17 mouse cellular contexts compared by ENCODE assay signal in the genomic region with DNA sequence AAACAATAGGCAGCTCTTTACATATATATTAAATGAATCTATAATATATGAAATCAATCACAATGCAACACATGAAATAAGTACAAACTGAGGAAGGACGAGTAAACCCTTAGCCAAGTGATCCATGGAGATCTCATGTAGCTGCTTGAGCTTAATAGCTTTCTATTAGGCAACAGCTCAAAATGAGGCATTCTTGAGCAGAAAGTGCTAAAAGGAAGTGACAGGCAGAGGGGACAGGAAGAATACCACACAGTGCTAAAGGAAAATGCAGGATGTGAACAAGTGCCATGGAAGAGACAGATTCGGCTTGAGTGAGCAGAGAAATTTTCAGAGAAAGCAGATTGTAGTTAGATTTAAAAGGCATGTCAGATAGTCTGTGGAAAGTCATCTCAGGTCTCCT.
"Had no signal": no experiment of that assay in that cellular context is flagged by ENCODE, and none has a peak within 500 bp of the region (broad histone marks: within the 10 kb centered on the region; RNA-seq: fewer than 3 reads in every experiment).

No protein-coding gene starts in this region.

- ATAC-seq: inflammation-experienced regulatory T-cells, adult 6 months; intestine, embryonic 16.5 days; midbrain, embryonic 15.5 days had no signal

- H3K4me1 ChIP-seq: liver, embryonic 13.5 days; midbrain, embryonic 12.5 days; midbrain, embryonic 15.5 days; neural tube, embryonic 13.5 days had no signal

- H3K27ac ChIP-seq: liver, embryonic 13.5 days; midbrain, embryonic 12.5 days; midbrain, embryonic 15.5 days; neural tube, embryonic 13.5 days had no signal

- H3K4me3 ChIP-seq: layer of hippocampus, adult 2 months; liver, embryonic 13.5 days; midbrain, embryonic 12.5 days; midbrain, embryonic 15.5 days; neural tube, embryonic 13.5 days had no signal

- DNase-seq: kidney, adult 18-20 months; kidney, adult 9 months; kidney, postnatal 14 days; layer of hippocampus, adult 9-11 months; liver, embryonic 13.5 days; lung, adult 2 months; right cerebral cortex, adult 18-20 months; right cerebral cortex, postnatal 14 days; thymus, adult 2 months; thymus, postnatal 14 days; thymus, postnatal 4 days had no signal
